Mouse (Mus musculus) layer of hippocampus, postnatal 36 days (tissue): ENCODE measurements around the gene Slc35d1. TPM values are rescaled to one million over a fixed set of nuclear protein-coding genes. Genes with fewer than 3 reads are reported as not detected.

Experiments
- DNase-seq, 2 experiments: peaks; one replicate each; pipeline ENCODE4 v3.0.0; 2022
- total RNA-seq, 2 experiments: library from RNA; stranded (reverse); gene quantifications; 2 replicates each; pipeline ENCODE4 v1.2.3; 2021

Slc35d1 gene
- 10 to 100 TPM; 12.1 to 12.5 TPM for total RNA-seq

DNA sequence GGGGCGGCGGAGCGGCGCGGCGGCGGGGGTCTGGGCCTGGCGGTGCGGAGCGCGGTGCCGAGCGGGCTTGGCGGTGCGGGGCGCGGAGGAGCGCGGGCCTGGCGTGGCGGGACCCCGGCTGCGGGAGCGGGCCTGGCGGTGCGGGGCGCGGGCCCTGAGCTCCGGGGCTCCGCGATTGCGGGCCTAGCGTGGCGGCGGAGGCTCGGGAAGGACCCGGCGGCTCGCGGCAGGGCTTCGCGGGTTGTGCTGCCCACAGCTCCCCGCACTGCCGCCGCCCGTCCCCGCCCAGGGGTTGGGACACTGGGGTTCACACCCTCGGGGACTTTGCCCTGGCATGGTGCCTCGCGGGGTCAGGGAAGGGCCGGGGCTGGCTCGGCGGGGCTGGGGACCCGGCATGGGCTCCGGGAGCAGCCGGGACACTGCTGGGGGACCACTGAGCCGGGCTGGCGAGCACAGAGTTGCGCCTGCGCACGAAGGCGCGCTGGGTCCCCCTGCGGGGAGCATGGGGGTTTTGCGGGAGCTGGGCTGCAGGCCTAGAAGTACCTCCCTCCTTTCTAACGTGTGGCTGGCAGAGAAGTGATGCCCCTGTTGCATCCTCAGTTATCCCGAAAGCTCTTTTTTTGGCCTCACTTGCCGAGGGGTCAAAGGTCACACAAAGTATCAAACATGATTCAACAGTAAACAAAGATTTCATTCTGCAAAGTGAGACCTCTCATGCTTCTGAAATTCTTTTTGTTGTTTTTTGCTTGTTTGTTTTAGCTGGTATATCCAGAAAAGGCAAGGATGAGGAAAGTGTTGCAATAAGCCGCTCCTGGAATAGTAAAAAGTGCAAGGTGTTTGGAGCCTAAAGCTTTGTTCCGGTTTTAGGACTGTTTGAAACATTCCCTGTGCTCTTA, at the start of gene Slc35d1:
TSS of gene Slc35d1 (minus strand) at position 240 of the 896 bp plus-strand sequence.
- DNase-seq, result peak; percentile 82 to 84

- DNase-seq, result no peak
These were observed 48.9 kb upstream of the Slc35d1 start for GRCm38 (mm10) chr4:103263812-103264396.

- no peak for DNase-seq
These were observed 48.4 kb upstream of the Slc35d1 start for GRCm38 (mm10) chr4:103263378-103263777.

DNA sequence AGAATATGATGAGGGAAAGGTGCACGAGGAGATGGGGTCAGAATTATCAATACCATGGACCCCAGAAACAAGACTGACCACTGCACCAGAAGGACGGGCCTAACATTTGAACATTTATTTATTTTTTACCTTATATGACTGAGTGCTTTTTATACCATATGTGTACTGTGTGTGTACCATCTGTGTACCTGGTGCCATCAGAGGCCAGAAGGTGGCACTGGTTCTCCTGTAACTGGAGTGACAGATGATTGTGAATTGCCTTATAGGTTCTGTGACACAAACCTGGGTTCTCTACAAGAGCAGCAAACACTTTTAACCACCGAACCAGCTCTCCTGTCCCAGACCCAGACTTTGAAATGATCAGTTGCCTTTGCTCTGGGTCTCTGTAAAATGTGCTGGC, 43.9 kb upstream of the Slc35d1 start:
- no peak for DNase-seq

DNA sequence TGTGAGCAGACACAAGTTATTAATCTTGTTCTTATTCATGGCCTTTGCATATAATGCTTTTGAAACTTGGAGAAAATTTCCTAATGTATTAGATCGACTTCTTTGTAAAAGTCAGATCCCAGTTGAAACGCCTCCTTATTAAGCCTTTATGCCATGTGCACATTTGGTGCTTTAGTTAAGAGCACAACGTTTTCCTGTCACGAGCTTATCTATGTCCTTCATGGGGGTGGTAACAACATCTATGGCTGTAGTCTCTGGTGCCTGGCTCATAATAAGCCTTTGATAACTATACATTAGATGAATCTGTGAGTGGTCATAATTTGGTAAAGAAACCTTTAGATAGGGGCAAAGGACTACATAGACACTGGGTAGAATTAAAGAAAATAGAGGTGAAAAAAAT, 38.9 kb upstream of the Slc35d1 start:
- no peak for DNase-seq

DNA sequence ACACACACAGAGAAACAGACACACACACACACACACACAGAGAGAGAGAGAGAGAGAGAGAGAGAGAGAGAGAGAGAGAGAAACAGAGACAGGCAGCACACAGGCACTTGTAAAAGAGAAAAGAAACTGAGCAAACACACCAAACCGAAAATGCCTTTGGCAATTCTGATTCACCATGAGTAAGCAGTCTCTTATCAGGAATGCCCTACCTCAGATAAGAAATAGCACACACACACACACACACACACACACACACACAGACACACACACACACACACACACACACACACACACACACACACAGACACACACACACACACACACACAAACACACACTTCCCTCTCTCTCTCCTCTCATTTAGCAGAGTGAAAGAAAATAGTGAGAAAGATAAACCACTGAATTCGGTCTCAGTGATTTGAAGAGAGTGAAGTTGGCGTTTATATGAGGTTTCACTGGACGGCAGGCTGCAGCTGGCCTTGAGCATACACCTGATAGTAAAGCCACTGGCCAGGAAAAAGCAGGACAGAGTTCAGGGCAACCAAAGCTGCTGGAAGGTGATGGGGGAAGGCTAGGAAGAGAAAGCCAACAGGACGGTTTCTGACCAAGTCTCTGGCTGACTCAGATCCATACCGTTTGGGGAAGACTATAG, 34.6 kb upstream of the Slc35d1 start:
- DNase-seq, result no peak

- DNase-seq, result no peak
These were observed 32.8 kb upstream of the Slc35d1 start for GRCm38 (mm10) chr4:103247813-103248212.

- DNase-seq, result no peak
These were observed 32.3 kb upstream of the Slc35d1 start for GRCm38 (mm10) chr4:103247249-103247648.

DNA sequence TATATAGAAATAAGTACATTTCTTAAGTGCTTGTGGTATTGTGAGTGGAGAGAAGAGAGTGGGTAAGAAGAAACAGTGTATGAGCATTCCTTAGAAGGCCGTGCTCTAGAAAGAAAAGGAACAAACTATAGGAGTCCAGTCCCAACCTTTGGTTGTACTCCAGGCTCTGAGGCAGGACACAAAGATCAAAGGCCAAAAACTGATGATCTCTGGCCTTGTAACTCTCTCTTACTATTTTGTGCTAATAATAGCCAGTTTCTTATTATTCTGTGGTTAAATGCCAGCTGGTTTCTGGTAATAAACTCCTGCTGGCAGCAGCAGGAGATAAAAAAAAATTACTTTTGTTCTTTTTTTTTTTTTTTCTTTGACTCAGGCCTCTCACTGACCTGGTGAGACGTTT, 17.2 kb upstream of the Slc35d1 start:
- no peak for DNase-seq

- no peak for DNase-seq
These were observed 7.9 kb upstream of the Slc35d1 start for GRCm38 (mm10) chr4:103222854-103223253.

GRCm38 (mm10) chr4:103221789-103222188, 6.8 kb upstream of the Slc35d1 start:
- DNase-seq, result no peak

DNA sequence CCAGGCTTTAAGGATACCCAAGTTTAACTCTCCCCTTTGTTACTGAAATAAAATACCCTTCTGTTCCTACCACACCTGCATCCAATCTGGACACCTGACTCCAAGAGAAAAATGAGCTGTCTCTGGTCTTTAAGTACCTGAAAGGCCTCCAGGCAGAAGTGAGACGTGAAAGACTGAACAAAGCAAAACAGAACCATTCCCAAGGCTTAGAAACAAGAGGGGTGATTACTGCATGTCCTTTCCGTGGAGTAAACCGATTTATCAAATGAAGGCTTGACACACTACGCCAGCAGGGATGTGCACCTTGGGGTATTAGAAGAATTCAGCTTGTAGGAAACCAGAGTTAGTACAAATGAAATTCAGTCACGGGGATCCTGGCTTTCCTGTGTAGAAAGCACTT, 4.0 kb upstream of the Slc35d1 start:
- no peak for DNase-seq

DNA sequence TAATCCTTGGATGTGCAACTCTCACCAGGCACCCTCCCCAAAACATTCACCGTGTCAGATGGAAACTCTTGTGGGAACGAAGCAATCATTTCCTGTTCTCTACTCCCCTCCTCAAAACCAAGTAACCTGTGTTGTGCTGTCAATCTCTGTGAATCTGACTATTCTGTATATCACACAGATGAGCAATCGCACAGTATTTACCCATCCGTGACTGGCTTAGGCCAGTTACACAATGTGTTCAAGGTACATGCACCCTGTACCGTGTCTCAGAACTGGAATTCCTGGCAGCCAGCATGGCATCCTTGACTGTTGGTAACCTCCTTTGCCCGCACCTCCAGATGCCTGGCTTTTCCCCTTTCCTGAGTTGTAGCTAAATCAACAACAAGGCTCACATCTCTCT, 1.1 kb upstream of the Slc35d1 start:
- no peak for DNase-seq

- DNase-seq, result peak; percentile 78 to 80
These were observed 453 bp downstream of the Slc35d1 start for GRCm38 (mm10) chr4:103214498-103214924.

DNA sequence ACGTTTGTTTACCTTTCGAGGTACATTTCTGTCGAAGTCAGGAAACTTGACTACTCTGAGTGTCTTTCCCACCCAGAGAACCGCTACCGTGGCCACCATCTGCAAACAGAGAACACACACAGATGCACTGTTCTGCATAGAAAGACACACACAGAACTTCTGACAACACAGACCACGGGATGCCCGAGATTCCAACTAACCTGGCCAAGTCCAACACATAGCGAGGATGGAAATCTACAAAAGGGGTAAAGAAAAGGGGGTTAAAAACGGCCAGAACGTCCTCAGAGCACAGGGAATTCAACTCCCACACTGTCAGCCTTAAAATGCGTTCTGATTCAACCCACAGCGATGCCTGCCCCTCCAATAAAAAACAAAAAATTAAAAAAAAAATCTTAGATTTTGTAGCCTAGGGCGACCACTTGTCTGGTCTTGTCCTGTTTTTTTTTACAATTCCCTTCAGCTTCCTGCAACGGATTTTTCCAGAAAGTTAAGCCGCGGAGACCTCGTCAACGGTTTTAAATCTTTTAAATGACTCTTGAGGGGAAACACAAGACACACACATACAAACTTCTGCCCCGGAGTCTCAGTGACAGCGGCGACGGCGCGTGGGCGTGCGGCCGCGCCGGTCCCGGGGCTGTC, 986 bp downstream of the Slc35d1 start:
- DNase-seq, result peak in 1 of 2 experiments; percentile 11

GRCm38 (mm10) chr4:103208553-103208952, 6.4 kb downstream of the Slc35d1 start:
- no peak for DNase-seq

DNA sequence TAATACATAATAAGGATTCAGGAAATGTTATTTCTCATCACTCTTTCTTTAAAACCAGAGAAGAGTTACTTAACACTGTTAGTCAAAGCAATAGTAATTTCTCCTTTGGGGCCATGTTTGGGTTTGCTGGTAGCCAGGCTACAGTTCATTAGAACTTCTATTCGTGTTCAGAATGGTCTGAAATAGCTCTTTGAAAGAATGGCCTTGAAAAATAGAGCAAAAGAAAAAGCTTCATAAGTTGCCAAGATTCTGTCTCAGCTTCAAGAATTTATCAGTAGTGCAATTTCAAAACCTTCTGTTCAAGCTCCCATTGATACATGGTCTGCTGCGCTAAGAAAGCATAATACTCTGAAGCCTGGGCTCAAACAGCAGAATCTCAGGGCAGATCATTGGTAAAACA, 11.3 kb downstream of the Slc35d1 start:
- DNase-seq, result no peak

DNA sequence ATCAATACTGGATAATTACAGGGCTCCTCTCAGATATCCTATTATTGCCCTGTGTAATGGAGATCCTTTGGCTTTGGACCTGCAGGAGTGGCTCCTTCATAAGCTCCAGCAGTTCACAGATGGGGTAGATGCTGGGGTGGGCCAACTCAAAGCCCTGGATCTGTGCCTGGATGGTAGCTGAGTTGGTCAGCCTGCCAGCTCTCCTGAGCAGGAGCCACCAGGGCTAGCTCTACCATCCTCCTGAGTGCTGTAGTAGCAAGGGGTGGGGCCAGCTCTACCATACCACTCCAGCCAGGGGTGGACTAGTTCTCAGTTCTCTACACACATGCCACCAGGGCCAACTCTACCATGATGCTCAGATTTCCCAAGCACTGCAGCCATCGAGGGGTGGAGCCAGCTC, 14.9 kb downstream of the Slc35d1 start:
- no peak for DNase-seq

GRCm38 (mm10) chr4:103199086-103199485, 15.9 kb downstream of the Slc35d1 start:
- no peak for DNase-seq

DNA sequence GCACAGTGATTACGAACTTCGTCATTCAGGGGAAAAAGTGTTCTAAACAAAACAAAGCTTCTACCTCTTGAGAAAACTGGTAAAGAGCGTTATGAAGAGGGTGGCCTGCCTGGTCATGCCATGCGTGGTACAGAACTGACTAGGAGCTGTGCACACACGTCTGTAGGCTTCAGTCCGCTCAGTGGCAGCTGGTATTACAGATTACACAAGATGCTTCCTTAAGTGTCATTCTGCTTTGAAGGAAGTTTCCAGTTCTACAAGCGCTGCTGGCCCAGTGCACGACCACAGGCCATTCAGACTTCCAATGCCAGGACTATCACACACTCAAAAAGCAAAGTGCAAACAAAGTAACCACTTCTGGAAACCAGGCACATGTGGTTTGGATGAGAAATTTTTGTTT, 17.6 kb downstream of the Slc35d1 start:
- no peak for DNase-seq

DNA sequence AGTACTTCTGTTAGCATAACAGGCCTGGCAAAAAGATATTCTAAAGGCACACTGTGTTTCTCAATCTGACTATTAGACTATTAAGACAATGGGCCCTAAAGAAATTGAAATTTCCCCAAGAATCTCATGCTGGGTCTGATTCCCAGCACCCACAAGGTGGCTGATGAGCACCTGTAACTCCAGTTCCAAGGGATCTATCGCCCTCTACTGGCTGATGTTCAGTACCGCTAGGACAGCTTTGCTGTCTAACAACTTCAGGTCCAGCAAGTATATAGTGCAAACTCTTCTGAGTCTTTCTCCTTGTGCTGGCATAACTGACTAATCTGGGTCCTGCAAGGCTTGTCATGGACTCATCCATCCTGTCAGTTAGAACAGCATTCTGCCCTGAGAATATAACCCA, 22.5 kb downstream of the Slc35d1 start:
- no peak for DNase-seq

DNA sequence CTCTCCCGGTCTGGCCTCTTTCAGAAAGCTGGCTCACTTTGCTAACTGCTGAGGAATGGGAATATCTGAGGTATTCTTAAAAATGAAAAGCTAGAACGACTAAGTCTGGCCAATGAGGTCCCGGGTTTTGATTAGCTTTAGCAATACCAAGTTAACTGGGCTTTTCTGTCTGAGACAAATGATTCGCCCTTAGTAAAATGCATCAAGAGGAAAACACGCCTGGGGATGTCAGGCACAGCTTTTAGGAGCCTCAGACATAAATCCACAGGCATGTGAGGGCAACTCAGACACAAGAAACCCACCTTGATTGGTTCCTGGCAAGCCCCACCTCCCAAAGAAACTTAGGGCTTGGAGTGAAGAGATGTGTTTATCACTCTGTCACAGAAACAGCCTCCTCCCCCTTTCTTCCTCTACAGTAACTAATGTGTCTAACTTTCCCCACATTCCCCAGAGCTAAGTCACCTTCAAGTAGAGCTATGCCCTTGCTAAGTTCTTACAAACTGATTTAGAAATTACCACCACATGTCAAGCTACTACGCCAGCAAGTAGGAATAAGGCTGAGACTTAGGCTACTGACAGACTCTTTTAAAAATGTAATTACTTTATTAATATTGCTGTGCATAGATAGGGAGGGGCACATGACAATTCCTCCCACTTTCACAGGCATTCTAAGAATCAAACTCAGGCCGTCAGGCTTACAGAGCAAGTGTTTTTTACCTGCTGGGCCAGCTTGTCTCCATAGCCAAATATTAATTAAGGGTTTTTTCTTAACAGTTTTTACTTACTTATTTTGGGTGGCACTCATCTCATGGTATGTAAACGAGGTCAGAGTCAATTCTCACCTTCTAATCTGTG, 26.0 kb downstream of the Slc35d1 start:
- no peak for DNase-seq
